Comparison of ENCODE assay signal across 9 mouse cellular contexts in the genomic region with DNA sequence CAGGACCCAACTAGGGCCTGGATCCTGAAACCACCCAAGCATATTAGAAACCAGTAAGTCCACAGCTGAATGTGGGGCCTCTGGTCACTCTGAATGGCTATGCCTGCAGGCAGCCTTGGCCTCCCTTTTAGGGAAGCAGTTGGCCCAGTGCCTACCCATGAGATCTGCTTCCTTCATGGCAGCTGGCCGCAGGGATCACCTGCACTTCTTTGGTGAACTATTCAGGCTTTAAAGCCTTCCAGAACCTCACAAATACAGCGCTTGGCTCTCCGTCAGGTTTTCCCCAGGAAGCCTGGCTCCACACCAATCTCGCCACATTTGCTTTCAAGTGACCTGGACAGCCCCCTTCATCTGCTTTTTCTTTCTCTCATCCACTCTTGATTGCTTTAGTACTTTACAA. TPM values are rescaled to one million over a fixed set of nuclear protein-coding genes. Genes with fewer than 3 reads are reported as not detected.
DNase-seq lines count a peak whose midpoint lies in the region; ATAC-seq lines count a peak whose summit lies in the region.
"Had no signal": no experiment of that assay in that cellular context is flagged by ENCODE, and none has a peak within 500 bp of the region (broad histone marks: within the 10 kb centered on the region; RNA-seq: fewer than 3 reads in every experiment).

No protein-coding gene starts in this region.

- ATAC-seq in cerebellum, adult (ENCODE audit: insufficient number of reproducible peaks, low FRiP score, low TSS enrichment) = peak; percentile 53; the same call in 1 of the 2 replicates

- peak; percentile 4 to 13 for DNase-seq in layer of hippocampus, adult 18-20 months (ENCODE audit: low spot score in 2 of 2)
- no peak for DNase-seq in layer of hippocampus, adult 9-10 months (ENCODE audit: low spot score)
- DNase-seq in cerebellum, postnatal 10 days = peak; percentile 92 to 95
- peak; percentile 36 for DNase-seq in kidney, postnatal 14 days
- no peak for DNase-seq in natural killer cell, adult 2 months (ENCODE audit: low spot score in 2 of 2)
- DNase-seq in adrenal gland, adult (ENCODE audit: inconsistent age in 2 of 2, low spot score in 1 of 2) = no peak
- no peak for DNase-seq in spleen, postnatal 36 days (ENCODE audit: low spot score in 2 of 2)

RNA-seq across cellular contexts. Expression of a gene that starts 31.3 kb away (rescaled TPM):
- total RNA-seq in layer of hippocampus, adult 18-20 months (2021) = 10 to 100 TPM in 1 of 2 experiments, 1 to 10 TPM in 1; 8.6 to 11.7 TPM
- total RNA-seq: MEL had no signal

Comparison
In these comparisons a context has a peak if more than half of its experiments do, and no peak if none do; other contexts are left out.
1. DNase-seq: peak in layer of hippocampus, adult 18-20 months (2 of 2), cerebellum, postnatal 10 days (2 of 2) and kidney, postnatal 14 days (single experiment); none in layer of hippocampus, adult 9-10 months (single experiment), natural killer cell, adult 2 months (0 of 2), adrenal gland, adult (0 of 2) and spleen, postnatal 36 days (0 of 2).